Mouse (Mus musculus) lung, embryonic 14.5 days (tissue): ENCODE measurements around the gene Rpl32. TPM values are rescaled to one million over a fixed set of nuclear protein-coding genes. Genes with fewer than 3 reads are reported as not detected.

Experiments used
- ATAC-seq: fragments of 200-750 bp; cut with Nextera tagmentation; 2 replicates; pipeline ENCODE4 v1.8.0; 2017; ENCODE audit warnings: mild to moderate bottlenecking, moderate TSS enrichment, moderate library complexity; ENCODE audit not compliant: insufficient read depth
- DNase-seq: peaks from one replicate; pipeline ENCODE4 v3.0.0-alpha.2; 2015
- H3K27ac ChIP-seq: fragments of 300-500 bp; sonication (generic); 2 replicates; pipeline ENCODE4 v1.5.1; 2014; ENCODE audit warnings: low read depth, mild to moderate bottlenecking, moderate library complexity
- H3K27me3 ChIP-seq: fragments of 300-500 bp; sonication (generic); 2 replicates; pipeline ENCODE4 v1.6.1; 2014; ENCODE audit warnings: low read length, control low read depth; ENCODE audit not compliant: insufficient read depth
- H3K36me3 ChIP-seq: fragments of 300-500 bp; sonication (generic); 2 replicates; pipeline ENCODE4 v1.6.1; 2014; ENCODE audit warnings: control low read depth; ENCODE audit not compliant: insufficient read depth
- H3K4me1 ChIP-seq: fragments of 300-500 bp; sonication (generic); 2 replicates; pipeline ENCODE4 v1.6.1; 2014; ENCODE audit warnings: antibody characterized with exemption, control low read depth; ENCODE audit not compliant: insufficient read depth
- H3K4me2 ChIP-seq: fragments of 300-500 bp; sonication (generic); 2 replicates; pipeline ENCODE4 v1.6.1; 2014; ENCODE audit warnings: mild to moderate bottlenecking
- H3K4me3 ChIP-seq: fragments of 300-500 bp; sonication (generic); 2 replicates; pipeline ENCODE4 v1.5.1; 2014; ENCODE audit warnings: low read depth, low read length
- H3K9ac ChIP-seq: fragments of 300-500 bp; sonication (generic); 2 replicates; pipeline ENCODE4 v1.6.1; 2014
- H3K9me3 ChIP-seq: fragments of 300-500 bp; sonication (generic); 2 replicates; pipeline ENCODE4 v1.6.1; 2016; ENCODE audit warnings: low read depth, low read length, control low read depth
- CTCF ChIP-seq: IDR thresholded peaks from 2 replicates; pipeline ENCODE4 v1.5.1; 2016; ENCODE audit warnings: antibody characterized with exemption, low read depth
- WGBS: fragments of 180-500 bp; shearing (Covaris S2); extraction: QIAGEN DNeasy Blood & Tissue Kit; methylation state at CpG from one replicate; pipeline ENCODE4 v1.1.7; 2014; 5-methylcytosine and 5-hydroxymethylcytosine counted together
- polyA plus RNA-seq: library from polyadenylated mRNA; unstranded; fragments of >200 nt; fragmentation: Nextera tagmentation; extraction: Ambion mirVana; gene quantifications from 2 replicates; pipeline ENCODE4 v1.2.1, GENCODE M21; 2014

Gene Rpl32
- polyA plus RNA-seq, 1 experiment from 2014 or later = 2,372 TPM

DNA sequence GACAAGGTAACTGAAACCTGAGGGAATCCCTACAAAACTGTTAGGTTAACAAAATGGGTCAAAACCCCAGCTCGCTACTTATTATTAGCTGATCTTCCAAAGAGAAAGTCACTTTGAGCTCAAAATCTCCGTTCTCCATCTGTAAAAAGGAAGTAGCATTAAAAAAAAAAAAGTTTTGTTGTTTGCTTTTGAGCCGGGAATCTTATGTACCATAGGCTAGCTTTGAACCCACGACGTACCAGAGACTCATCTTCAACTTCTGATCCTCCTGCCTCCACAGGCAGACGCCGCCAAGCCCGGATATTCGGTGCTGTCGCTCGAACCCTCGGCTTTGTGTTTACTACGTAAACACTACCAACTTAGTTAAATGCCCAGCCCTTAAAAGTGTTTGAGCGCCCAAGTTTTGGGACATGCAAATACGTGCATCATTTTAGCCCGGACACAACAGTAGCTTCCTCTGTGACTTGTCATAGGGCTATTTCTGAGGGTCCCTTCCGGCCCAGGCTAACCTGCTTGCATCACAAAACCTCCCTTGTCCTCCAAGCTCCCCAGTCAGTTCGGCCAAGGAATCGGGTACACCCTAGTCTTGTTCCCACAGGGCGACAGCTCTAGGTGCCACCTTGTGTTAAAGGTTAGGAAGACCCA is 44.0 kb upstream of the Rpl32 start:
- Histone ChIP-seq H3K9ac (peak overlapping the region; percentile 64), H3K4me3 (peak overlapping the region; percentile 60), H3K36me3 (peaks cover 18% of the 10 kb centered on the region), H3K4me1 (peaks cover 23% of the 10 kb centered on the region), H3K27ac (peak overlapping the region; percentile 94), H3K27me3 (no peaks in the 10 kb centered on the region), H3K9me3 (no peaks in the 10 kb centered on the region), H3K4me2 (peak overlapping the region; percentile 82)
- ATAC-seq (no peak), DNase-seq (no peak)
- 6% methylated on average over 20 of the region's 20 CpGs for WGBS
- no peak for TF ChIP-seq CTCF

DNA sequence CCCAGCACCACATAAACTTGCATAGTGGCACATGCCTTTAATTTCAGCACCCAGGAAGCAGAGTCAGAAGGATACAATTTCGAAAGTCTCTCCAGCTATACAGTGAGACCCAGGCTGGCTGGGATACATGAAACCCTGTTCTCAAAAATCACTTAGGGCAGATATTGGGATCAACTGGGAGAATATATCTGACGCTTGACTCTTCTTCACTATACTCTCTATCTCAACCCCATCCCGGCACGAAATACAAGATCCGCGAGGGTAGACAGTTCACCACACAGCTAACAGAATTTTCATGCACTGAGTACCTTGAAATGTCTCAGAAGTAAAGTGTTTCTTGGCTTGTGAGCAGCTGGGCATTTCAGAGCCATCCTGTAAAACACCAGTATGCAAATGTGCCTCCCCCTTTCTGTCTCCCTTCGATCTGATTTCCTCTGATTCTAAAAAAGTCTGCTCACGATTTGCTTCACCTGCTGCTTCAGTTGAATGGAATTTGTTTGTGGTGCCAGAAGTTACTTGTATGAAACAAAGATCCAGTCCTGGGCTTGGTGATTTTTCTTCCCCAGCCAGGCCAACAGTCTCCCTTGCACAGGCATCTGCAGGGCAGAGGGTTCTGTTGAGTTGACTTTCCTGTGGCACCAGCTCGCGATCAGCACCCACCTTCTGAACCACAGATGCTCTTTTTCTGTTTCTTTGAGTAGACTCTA is 40.2 kb upstream of the Rpl32 start:
- H3K4me3 ChIP-seq = no peak overlapping the region
- no peaks in the 10 kb centered on the region for H3K9me3 ChIP-seq
- H3K9ac ChIP-seq = no peak overlapping the region
- no peak for TF ChIP-seq CTCF
- DNase-seq (no peak), ATAC-seq (no peak)
- H3K27ac ChIP-seq = no peak overlapping the region
- no peaks in the 10 kb centered on the region for H3K27me3 ChIP-seq
- peaks cover 29% of the 10 kb centered on the region for H3K36me3 ChIP-seq
- H3K4me1 ChIP-seq = 0 out of 2 replicates have a peak, but pooled peaks cover under 1% of the 10 kb centered on the region
- H3K4me2 ChIP-seq = no peak overlapping the region
- WGBS = 92% methylated on average over 10 of the region's 10 CpGs

DNA sequence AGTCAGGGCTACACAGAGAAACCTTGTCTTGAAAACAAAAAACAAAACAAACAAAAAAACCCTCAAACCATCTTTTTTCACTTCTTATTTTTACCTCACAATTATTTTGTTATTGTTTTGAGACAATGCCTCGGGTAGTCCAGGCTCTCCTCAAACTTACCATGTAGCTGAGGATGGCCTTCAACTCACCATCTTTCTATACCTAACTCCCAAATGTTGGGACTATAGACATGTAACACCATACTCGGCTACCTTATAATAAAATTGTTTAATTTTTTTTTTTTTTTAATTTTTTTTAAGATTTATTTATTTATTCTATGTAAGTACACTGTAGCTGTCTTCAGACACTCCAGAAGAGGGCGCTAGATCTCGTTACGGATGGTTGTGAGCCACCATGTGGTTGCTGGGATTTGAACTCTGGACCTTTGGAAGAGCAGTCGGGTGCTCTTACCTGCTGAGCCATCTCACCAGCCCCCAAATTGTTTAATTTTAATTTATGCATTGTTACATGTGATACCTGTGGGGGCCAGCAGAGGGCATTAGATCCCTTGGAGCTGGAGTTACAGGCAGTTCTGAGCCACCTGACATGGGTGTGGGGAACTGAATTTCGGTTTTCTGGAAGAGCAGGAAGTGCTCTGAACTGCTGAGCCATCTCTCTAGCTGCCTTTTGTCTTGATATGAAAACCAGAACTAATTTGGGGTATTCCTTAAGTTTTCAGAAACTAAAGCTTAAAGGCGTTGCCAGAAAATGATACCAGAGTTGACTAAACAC is 38.3 kb upstream of the Rpl32 start:
- no peak overlapping the region for H3K27ac ChIP-seq
- H3K27me3 ChIP-seq = no peaks in the 10 kb centered on the region
- no peaks in the 10 kb centered on the region for H3K4me1 ChIP-seq
- no peaks in the 10 kb centered on the region for H3K9me3 ChIP-seq
- 40% methylated on average over 6 of the region's 8 CpGs for WGBS
- no peak overlapping the region for H3K4me2 ChIP-seq
- no peak overlapping the region for H3K4me3 ChIP-seq
- H3K9ac ChIP-seq = no peak overlapping the region
- peak; percentile 76 for TF ChIP-seq CTCF
- peak; percentile 52; the same call in 1 of the 2 replicates for ATAC-seq
- H3K36me3 ChIP-seq = peaks cover 47% of the 10 kb centered on the region
- DNase-seq = peak; percentile 78

DNA sequence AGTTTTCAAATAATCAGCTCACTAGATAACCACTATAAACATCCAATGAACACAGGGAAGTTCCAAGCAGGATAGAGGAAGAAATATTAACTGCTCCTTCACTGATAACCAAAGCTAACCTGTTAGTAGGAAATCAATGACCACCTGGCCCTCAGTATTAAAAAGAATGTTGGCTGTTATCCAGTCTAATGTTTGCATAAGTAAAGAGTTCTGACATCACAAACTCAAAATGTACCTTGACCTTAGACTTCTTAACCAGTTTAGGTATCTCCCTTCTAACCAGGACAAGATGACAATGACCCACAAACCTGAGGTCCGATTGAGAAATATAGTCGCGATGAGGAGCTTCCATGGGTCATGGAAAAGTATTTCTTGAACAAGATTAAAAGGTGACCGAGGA is 36.5 kb upstream of the Rpl32 start:
- 89% methylated on average over 4 of the region's 4 CpGs for WGBS
- no peak overlapping the region for H3K4me2 ChIP-seq
- no peak for ATAC-seq
- no peaks in the 10 kb centered on the region for H3K27me3 ChIP-seq
- no peak for DNase-seq
- H3K9ac ChIP-seq = no peak overlapping the region
- H3K4me3 ChIP-seq = no peak overlapping the region
- no peaks in the 10 kb centered on the region for H3K4me1 ChIP-seq
- no peak for TF ChIP-seq CTCF
- H3K27ac ChIP-seq = no peak overlapping the region
- no peaks in the 10 kb centered on the region for H3K9me3 ChIP-seq
- H3K36me3 ChIP-seq = peaks cover 47% of the 10 kb centered on the region

DNA sequence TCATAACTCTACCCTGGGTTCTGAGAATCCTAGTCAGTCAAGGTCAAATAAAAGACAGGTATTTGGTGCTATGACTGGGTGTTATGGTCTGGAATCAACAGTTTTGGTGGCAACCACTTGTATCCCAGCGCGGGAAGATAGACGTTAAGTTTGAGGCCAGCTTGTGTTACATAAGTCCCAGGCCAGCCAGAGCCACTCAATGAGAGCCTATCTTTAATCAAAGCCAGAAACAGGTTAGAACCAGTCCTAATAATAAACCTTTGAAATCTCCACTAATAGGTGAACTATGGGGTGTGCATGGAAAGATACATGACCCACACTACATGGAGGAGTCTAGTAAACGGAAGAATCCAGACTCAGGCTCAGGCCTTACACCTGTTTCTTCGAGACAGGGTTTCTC is 30.2 kb upstream of the Rpl32 start:
- peak overlapping the region; percentile 62 for H3K4me2 ChIP-seq
- H3K9me3 ChIP-seq = no peaks in the 10 kb centered on the region
- no peaks in the 10 kb centered on the region for H3K27me3 ChIP-seq
- H3K27ac ChIP-seq = no peak overlapping the region
- no peak overlapping the region for H3K9ac ChIP-seq
- H3K4me3 ChIP-seq = no peak overlapping the region
- WGBS = 69% methylated on average over 5 of the region's 5 CpGs
- H3K4me1 ChIP-seq = no peaks in the 10 kb centered on the region
- peaks cover 22% of the 10 kb centered on the region for H3K36me3 ChIP-seq
- TF ChIP-seq CTCF = no peak
- DNase-seq (no peak), ATAC-seq (no peak)

DNA sequence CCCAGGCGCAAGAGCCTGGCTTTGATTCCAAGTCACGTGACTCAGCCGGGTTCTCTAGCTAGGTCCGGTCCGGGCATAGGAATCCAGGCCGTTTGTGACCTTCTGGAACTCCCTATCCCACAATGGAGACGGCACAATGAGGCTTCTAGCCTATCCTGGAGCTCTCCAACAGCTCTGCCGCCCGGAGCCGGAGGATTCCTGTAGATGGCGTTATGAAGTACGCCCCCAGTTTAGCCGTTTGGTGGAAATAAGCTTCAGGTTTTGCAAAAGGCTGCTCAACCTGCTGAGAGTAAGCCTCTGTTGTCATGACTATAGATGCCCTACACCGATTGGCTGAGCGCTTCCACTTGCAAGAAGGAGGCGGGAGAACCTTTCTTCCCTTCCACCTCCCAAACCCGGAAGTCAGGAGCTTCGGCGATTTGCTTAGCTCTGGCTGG is 29.6 kb upstream of the Rpl32 start, which contains the start of gene Efcab12:
Gene Efcab12, minus strand, starts transcription at position 252 of the 437 bp plus-strand sequence.
- Histone ChIP-seq H3K27ac (no peak within 1 kb of the TSS), H3K9ac (peak within 1 kb of the TSS; percentile 24; the same call in 1 of the 2 replicates)

DNA sequence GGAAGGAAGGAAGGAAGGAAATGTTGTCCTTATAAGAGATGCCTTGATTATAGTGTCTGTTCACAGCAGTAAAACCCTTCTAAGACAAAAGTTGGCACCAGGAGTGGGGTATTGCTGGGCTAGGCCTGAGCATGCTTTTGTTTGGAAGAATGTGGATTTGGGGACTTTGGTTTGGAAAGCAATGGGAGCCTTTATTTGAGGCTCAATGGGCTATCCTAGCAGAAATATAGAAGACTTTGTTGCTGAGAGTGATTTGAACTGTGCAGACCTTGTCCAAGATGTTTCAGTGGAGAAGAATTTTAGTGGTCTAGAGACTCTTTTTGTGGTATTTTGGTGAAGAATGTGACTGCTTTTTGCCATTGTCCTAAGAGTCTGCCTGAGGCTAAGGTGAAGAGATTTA is 25.3 kb upstream of the Rpl32 start:
- H3K4me1 ChIP-seq = no peaks in the 10 kb centered on the region
- H3K4me3 ChIP-seq = no peak overlapping the region
- ATAC-seq (no peak), DNase-seq (no peak)
- no peaks in the 10 kb centered on the region for H3K9me3 ChIP-seq
- H3K27ac ChIP-seq = no peak overlapping the region
- no peak overlapping the region for H3K9ac ChIP-seq
- no peaks in the 10 kb centered on the region for H3K36me3 ChIP-seq
- TF ChIP-seq CTCF = no peak
- no peak overlapping the region for H3K4me2 ChIP-seq
- no peaks in the 10 kb centered on the region for H3K27me3 ChIP-seq

More for the DNA sequence above, 29.6 kb upstream of the Rpl32 start, which contains the start of gene Efcab12:
- no peak for TF ChIP-seq CTCF
- Histone ChIP-seq H3K27me3 (no peaks in the 10 kb centered on the region), H3K36me3 (peaks cover 16% of the 10 kb centered on the region; the same call in 1 of the 2 replicates), H3K9me3 (no peaks in the 10 kb centered on the region), H3K4me1 (no peaks in the 10 kb centered on the region), H3K4me3 (peak within 1 kb of the TSS; percentile 26), H3K4me2 (peak within 1 kb of the TSS; percentile 62)
- peak; percentile 94 for ATAC-seq
- 1% methylated on average over 19 of the region's 19 CpGs for WGBS
- peak; percentile 84 for DNase-seq
